Mouse (Mus musculus) 3T3-L1 (cell line): Measurements from ENCODE around the gene Map3k14.

Experiments
- DNase-seq: peaks from one replicate; pipeline ENCODE4 v3.0.0-alpha.2; 2015; ENCODE audit warnings: low read depth, low spot score

Map3k14 gene

DNA sequence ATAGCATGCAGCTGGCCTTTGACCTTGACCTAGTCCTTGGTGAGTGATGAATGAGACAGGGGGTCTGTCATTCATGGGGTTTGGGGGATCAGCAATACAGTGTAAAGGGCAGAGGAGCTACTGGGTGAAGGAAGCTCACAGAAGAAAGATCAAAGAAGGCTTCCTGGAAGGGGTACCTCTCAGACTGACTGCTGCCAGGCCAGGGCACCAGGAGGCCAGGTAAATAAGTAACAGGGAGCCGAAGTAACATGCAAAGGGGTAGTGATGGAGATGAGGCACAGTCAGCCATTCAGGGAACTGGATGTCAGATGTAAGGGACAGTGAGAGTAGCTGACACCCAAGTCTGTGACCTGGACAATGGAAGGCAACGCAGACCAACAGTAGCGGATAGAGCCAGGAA lies 5.6 kb upstream of the Map3k14 start:
- DNase-seq, result no peak

GRCm38 (mm10) chr11:103271979-103272378 lies 4.7 kb upstream of the Map3k14 start:
- DNase-seq, result no peak

- peak; percentile 68 for DNase-seq
Observed at GRCm38 (mm10) chr11:103269426-103269825, 2.2 kb upstream of the Map3k14 start.

DNA sequence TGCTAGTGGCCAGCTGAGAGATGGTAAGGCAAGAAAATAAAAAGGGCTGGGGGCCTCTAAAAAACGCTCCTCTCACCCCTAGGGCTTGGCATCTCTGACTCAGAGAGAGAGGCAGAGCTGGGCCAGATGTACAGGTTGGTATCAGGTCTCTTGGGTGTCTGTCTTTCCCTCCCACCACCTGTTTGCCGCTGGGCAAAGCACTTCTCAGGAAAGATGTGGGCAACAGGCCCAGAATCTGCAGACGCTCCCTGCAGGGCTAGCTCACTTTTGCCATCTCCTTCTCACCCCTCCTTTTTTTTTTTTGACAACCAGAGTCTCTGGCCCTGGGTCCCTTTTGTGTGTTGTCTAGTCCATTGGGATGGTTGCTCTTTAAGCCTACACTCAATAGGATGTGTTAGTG lies 1.6 kb upstream of the Map3k14 start:
- DNase-seq, result peak; percentile 74

DNA sequence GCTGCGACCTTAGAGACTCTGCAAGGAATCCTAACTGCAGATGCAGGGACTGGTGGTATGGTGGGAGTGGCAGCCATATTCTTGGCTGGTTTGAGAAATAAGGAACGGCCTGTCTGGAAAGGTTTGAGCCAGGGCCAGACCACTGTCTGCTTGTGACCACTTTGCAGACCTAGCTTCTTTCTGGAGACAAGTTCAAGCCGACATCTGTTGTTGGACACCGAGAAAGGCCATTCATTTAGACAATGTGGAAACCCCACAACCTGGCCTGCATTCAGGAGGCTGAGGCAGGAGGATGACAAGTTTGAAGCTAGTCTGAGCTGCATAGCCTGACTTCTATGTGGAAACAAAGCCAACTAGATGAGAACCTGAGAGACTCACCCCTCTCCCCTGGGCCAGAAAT lies 1.1 kb upstream of the Map3k14 start:
- DNase-seq, result peak; percentile 59

DNA sequence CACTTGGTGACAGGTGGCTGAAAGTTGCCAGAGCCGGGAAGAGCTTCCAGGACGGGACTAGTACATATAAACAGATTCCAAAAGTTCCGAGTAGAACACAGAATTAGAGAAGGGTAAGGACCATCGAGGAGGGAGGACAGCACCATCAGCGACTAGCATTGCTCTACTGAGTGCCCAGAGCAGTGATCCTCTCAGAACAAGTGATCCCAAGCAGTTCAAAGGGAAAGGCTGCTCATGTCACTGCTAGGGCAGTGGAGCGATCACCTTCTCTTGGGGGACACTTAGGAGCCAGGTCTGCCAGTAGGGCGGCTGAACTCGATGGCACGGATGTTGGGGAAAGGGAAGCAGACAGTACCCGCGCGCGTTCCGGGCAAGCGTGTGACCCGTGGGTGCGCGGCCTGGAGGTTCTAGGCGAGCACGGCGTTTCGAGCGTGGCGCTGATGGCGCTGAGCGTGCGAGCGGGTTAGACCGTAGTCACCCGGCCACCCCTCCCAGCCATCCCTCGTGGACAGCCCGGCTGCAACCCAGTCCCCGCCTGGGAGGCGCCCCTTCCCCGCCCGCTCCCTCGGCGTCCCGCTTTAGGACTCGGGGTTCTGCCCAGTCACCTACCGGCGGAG lies 435 bp downstream of the Map3k14 start:
- DNase-seq, result peak; percentile 59

GRCm38 (mm10) chr11:103265856-103266255 lies 1.4 kb downstream of the Map3k14 start:
- DNase-seq, result no peak

DNA sequence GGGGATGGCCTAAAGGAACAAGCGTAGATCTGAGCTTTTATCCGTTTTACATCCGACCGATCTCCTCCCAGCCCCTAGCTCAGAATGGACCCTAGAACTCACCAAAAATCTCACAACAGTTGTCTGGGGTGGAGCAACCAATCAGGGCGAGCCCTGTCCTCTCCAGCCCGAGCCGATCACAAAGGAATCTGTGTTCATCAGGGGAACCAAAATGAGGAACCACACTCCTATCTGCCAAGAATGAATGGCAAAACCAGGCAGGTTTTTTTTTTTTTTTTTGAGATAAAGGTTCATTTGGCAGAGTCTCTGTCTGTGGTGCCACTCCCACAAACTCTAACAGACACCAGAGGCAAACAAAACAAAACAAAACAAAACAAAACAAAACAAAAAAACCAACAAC lies 2.1 kb downstream of the Map3k14 start:
- no peak for DNase-seq

DNA sequence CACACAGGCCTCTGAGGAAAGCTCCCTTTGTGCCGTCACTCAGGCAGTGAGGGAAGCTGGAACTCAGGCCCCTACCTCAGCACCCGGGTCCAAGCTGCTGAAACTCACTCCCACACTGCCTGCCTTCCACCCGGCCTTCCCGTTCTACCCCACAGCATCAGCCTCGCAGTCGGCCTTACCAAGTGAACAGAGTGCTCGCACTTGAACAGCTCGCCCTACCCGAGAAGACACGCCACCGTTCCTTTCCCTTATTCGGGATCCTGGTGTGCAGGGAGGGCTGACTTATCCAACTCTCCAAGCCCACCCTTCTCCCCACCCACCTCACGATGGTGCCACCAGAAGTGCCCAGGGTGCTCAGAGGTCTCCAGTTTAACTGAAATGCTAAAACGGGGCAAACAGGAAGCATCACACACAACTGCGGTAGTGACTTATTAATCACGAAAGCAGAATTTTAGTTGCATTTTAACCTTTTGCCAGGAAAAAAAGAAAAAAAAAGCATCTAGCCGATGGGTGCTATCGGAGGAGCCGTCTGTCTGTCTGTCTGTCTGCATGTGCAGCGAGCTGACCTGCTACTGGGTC lies 2.8 kb downstream of the Map3k14 start:
- DNase-seq, result no peak

- no peak for DNase-seq
Observed at GRCm38 (mm10) chr11:103263551-103263950, 3.7 kb downstream of the Map3k14 start.

DNA sequence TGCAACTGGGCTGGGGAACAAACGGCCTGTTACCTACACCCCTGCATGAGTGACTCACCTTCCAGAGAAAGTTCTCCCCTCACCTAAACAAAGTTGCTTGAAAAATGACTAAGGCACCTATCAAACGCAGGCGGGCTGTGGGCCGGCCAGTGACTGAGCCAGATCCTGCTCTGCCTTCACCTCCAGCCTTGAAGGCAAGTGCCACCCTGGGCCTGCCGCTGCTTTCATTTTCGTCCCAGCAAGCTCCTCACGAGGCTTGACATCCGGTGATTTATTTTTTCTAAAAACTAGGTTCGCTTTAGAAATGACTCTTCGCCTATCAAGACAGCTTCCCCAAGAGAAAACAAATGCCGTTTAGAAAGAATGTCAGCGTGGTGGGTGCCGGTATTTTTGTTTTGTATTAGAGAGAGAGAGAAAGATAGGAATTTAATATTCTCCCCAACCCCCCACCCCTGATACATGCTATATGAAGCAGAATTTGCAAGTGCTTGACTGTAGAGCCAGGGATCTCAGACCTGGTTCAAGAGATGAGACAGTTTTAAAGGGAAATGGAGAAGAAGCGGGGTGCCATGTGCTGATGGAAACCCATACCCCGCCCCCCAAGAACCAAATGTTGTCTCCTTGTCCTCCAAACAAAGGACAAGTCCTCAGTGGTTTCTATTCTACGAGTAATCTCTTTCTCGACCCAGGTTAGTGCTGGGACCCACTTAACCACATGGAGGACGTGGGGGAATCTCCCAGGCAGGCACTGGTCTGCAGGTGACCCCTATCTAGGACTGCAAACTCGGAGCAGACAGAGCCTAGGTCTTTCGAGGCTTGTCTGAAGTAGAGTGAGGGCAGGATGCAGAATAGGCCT lies 4.6 kb downstream of the Map3k14 start:
- no peak for DNase-seq

DNA sequence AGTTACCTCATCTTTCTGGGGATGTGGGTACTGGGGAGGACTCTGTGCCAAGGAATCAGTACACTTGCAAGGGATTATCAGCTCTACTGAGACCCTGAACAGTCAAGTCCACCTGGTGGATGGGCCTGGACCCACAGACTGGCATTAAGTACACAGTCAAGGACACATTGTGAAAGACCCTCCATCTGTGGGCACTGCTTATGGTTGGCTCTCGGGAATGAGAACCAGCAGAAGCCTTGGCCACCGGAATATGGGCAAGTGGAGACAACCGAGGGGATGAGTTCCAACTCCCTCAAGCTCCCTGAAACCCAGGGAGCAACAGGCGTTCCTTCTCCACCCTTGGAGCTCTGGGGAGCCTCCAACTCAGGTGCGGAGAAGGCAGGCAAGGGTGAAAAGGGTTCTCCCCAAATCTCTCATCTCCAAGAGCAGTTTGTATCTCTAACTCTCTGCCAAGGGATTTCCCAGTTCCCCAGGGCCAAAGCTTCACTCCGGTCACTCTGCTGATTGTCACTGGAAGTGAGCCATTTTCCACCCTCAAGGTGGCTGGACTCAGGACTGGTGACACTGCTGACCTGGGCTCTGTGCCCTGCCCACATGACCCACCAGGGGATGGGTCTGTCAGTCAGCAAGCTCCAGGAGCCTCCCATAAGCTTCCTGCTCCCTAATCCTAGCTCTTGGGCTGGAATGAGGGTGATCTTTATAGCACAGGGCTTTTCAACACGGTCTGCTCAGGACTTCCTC lies 5.4 kb downstream of the Map3k14 start:
- DNase-seq, result no peak

- no peak for DNase-seq
Observed at GRCm38 (mm10) chr11:103260515-103261192, 6.6 kb downstream of the Map3k14 start.

DNA sequence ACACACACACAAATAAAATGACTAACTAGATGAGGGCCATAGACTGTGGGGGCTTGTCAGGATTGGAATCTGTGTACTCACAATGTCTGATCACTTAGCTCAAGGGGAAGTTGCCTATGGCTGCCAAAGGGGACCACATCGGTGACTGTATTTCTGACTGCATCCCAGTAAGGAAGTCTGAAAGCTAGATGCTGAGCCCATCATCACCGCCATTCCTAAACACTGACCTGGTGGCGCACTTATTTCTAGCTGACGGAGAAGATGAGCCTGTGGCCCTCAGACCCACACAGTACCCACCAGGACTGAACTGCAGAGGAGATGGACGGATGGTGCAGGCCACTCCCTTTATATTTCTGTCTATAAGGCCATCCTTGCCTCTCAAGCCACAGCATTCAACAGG lies 7.2 kb downstream of the Map3k14 start:
- no peak for DNase-seq

GRCm38 (mm10) chr11:103257938-103258481 lies 9.3 kb downstream of the Map3k14 start:
- DNase-seq, result peak; percentile 80

DNA sequence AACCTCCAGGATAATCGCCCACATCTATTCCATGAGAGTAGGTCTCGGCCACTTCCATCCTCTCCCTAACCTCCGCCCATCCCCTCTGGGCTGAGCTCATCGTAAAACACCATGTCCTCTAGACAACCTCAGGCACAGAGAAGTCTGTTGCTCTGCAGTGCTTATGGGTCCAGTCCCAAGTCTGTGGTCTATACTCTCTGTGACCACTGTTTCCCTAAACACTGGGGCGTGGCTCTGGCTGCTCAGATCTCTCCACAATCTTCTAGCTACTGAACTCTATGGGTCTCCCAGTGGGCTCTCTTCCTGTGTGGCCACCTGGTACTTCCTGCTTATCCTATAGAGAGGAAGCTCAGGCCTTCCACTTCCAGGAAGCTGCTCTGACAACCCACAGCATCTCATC lies 13.7 kb downstream of the Map3k14 start:
- DNase-seq, result no peak

DNA sequence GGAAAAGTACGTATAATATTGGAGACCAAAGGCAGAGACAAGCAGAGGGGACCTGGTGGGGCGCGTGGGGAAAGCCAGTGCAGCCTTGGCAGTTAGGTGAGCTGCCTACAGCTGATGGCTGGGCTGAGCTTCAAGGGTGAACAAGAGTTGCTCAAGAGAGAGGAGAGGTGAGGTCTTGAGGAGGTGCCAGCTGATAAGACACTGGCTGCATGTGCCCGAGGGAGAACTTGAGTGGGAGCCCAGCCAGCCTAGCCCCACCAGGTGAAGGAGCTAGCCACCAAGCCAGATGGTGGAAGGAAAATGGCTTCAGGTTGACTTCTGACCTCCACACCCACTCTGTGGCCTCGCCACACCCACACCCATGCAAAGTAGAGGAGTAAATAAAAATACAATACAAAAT lies 14.9 kb downstream of the Map3k14 start:
- no peak for DNase-seq

DNA sequence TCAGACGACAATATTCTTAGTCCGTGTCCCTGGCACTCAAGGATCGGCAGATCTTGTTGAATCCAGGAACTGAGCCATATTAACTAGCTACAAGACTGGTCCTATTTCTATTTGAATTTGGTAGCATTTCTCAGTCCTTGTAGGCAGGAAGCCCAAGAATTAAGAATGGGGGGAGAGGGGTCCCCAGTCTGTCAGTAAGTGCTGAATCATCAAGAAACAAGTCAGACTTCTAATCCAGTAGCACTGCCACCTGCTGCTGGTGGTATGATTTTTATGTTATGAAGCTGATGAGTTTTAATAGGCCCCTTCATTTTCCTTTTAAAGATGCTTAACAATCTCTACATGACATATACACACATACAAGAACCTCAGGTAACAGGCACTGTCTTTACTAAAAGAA lies 16.9 kb downstream of the Map3k14 start:
- DNase-seq, result no peak

GRCm38 (mm10) chr11:103249509-103249908 lies 17.8 kb downstream of the Map3k14 start:
- DNase-seq, result no peak

GRCm38 (mm10) chr11:103248837-103249236 lies 18.4 kb downstream of the Map3k14 start:
- DNase-seq, result no peak

DNA sequence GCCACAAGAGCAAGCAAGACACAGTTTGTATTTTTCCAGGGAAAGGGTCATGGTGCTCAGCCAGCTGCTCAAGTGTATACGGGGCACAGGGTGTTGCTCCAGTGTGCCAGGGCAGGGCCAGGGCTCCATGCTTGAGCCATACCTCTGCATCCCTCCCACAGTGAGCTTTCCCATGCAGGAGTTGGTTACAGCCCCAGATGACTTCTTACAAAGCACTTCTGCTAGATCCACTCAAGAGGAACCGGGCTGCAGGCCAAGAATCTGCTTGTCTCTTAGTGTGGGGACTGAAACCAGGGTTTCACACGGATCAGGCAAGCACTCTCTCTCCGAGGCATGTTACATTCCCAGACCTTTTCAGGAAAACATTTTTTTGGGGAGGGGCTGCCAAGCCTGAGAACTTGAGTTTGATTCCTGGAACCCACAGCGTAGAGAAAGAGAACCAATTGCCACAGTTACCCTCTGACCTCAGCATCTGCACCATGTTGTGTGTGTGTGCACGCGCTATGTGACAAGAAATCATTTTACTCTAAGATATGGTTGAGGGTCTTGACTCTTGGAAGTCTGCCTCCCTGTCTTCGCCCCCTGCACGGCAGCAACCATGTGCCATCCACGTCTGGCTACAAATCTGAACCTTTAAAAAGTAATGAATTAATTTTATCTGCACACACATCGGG lies 19.6 kb downstream of the Map3k14 start:
- DNase-seq, result peak; percentile 82
